Mouse (Mus musculus): ENCODE measurements around the gene Cntln.

GRCm38 (mm10) chr4:85161156-85161555 is 277.0 kb downstream of the Cntln start:
- TF ChIP-seq CTCF (IDR thresholded peaks at IDR 0.05; ENCODE audit: low read depth) = peak; percentile 25; the same call in 1 of the 2 replicates
- no peak for TF ChIP-seq EP300 (IDR thresholded peaks at IDR 0.05; ENCODE audit: low read depth)

All from heart, postnatal 0 days (tissue).